8 mouse cellular contexts compared by ENCODE assay signal in the genomic region with DNA sequence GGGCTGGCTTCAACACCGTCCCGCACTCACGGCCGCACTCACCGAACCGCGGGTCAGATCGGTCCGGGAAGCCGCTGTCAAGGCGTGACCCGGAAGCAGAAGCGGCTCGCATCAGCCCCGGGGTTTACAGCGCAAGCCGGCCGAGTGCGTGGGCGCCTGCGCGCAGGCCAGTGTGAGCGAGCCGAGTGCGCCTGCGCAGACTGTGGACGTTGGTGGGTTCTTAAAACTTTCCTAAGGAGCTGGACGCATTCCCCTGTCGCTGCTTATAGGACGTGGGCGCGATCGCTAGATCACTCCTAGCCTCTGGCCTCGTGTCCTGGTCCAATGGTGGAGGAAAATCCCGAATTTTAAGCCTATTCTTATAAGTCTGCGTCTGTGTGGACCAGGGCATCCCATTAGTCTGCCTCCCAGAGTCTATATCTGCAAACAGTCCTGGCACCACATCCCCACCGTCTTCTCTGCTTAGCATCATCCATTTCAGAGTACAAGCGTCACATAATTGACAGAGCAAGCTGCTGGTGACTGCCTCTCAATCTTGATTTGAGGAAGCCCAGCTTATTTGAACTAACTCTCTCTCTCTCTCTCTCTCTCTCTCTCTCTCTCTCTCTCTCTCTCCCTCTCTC. TPM values are rescaled to one million over a fixed set of nuclear protein-coding genes. Genes with fewer than 3 reads are reported as not detected.
DNase-seq lines count a peak whose midpoint lies in the region; ATAC-seq and TF ChIP-seq lines count a peak whose summit lies in the region.

No protein-coding gene starts in this region.

- peak overlapping the region; percentile 98 for H3K4me3 ChIP-seq in embryonic facial prominence, embryonic 14.5 days (ENCODE audit: low read depth, low read length)
- peak overlapping the region; percentile 84 for H3K4me3 ChIP-seq in limb, embryonic 14.5 days (replicated peaks; ENCODE audit: low read length)
- H3K4me3 ChIP-seq in midbrain, postnatal 0 days (ENCODE audit: low read depth, low read length) = peak overlapping the region; percentile 99

- no peak for TF ChIP-seq CTCF in midbrain, postnatal 0 days (IDR thresholded peaks at IDR 0.05)

- no peak for TF ChIP-seq POLR2A in limb, embryonic 14.5 days (IDR thresholded peaks at IDR 0.05; ENCODE audit: borderline replicate concordance, extremely low read depth, insufficient read depth, insufficient read length)

- H3K36me3 ChIP-seq in embryonic facial prominence, embryonic 14.5 days (ENCODE audit: control insufficient read depth, insufficient read depth, low read length) = peaks cover 17% of the 10 kb centered on the region
- H3K36me3 ChIP-seq in limb, embryonic 14.5 days (ENCODE audit: control insufficient read depth, insufficient read depth, low read length) = peaks cover 16% of the 10 kb centered on the region
- peaks cover 12% of the 10 kb centered on the region for H3K36me3 ChIP-seq in midbrain, postnatal 0 days (ENCODE audit: insufficient read depth, low read length)

- DNase-seq in 3T3-L1 (ENCODE audit: low read depth, low spot score) = peak; percentile 93
- DNase-seq in adrenal gland, postnatal 4 days (ENCODE audit: low spot score in 2 of 2) = peak; percentile 90 to 91
- DNase-seq in embryonic facial prominence, embryonic 14.5 days (ENCODE audit: low spot score) = peak; percentile 96
- peak; percentile 91 for DNase-seq in heart, adult 8-10 months (ENCODE audit: low spot score)
- DNase-seq in kidney, adult 9 months = peak; percentile 93
- peak; percentile 90 for DNase-seq in limb, embryonic 14.5 days (ENCODE audit: low spot score)
- peak; percentile 96 for DNase-seq in midbrain, postnatal 0 days (ENCODE audit: low spot score)
- DNase-seq in spleen, postnatal 14 days (ENCODE audit: low spot score in 2 of 2) = peak; percentile 82 to 87

- no peaks in the 10 kb centered on the region for H3K27me3 ChIP-seq in embryonic facial prominence, embryonic 14.5 days (replicated peaks; ENCODE audit: control insufficient read depth, insufficient read depth, low read length)
- no peaks in the 10 kb centered on the region for H3K27me3 ChIP-seq in limb, embryonic 14.5 days (ENCODE audit: control insufficient read depth, insufficient read depth, low read length)
- H3K27me3 ChIP-seq in midbrain, postnatal 0 days (ENCODE audit: insufficient read depth, low read length) = no peaks in the 10 kb centered on the region

- H3K4me1 ChIP-seq in embryonic facial prominence, embryonic 14.5 days (ENCODE audit: control insufficient read depth, insufficient read depth, low read length) = peaks cover 6% of the 10 kb centered on the region; the same call in 1 of the 2 replicates
- 0 out of 2 replicates have a peak, but pooled peaks cover 3% of the 10 kb centered on the region for H3K4me1 ChIP-seq in limb, embryonic 14.5 days (ENCODE audit: control insufficient read depth, insufficient read depth, low read length)
- H3K4me1 ChIP-seq in midbrain, postnatal 0 days (ENCODE audit: insufficient read depth, low read length) = peaks cover 7% of the 10 kb centered on the region; the same call in 1 of the 2 replicates

- no peaks in the 10 kb centered on the region for H3K9me3 ChIP-seq in embryonic facial prominence, embryonic 14.5 days (ENCODE audit: control insufficient read depth, low read length)
- no peaks in the 10 kb centered on the region for H3K9me3 ChIP-seq in limb, embryonic 14.5 days (ENCODE audit: control insufficient read depth, low read length)
- H3K9me3 ChIP-seq in midbrain, postnatal 0 days (ENCODE audit: low read length) = no peaks in the 10 kb centered on the region

- H3K27ac ChIP-seq in embryonic facial prominence, embryonic 14.5 days (replicated peaks; ENCODE audit: low read depth, low read length) = peak overlapping the region; percentile 77
- peak overlapping the region; percentile 73; the same call in 1 of the 2 replicates for H3K27ac ChIP-seq in limb, embryonic 14.5 days (replicated peaks; ENCODE audit: low read depth, low read length)
- peak overlapping the region; percentile 75 for H3K27ac ChIP-seq in midbrain, postnatal 0 days (ENCODE audit: low read depth, low read length)

- ATAC-seq in embryonic facial prominence, embryonic 14.5 days (ENCODE audit: low read depth) = peak; percentile 96
- peak; percentile 97 for ATAC-seq in limb, embryonic 14.5 days (ENCODE audit: low FRiP score, low read depth)
- ATAC-seq in midbrain, postnatal 0 days (ENCODE audit: low FRiP score) = peak; percentile 96

- peak overlapping the region; percentile 83 for H3K4me2 ChIP-seq in embryonic facial prominence, embryonic 14.5 days (ENCODE audit: low read depth, low read length)
- H3K4me2 ChIP-seq in limb, embryonic 14.5 days (replicated peaks; ENCODE audit: low read depth, low read length, severe bottlenecking) = peak overlapping the region; percentile 84
- H3K4me2 ChIP-seq in midbrain, postnatal 0 days (ENCODE audit: low read depth, low read length, poor library complexity, severe bottlenecking) = peak overlapping the region; percentile 89

- under 1% methylated on average over 38 of the region's 38 CpGs for WGBS in embryonic facial prominence, embryonic 14.5 days
- under 1% methylated on average over 38 of the region's 38 CpGs for WGBS in limb, embryonic 14.5 days
- WGBS in midbrain, postnatal 0 days = under 1% methylated on average over 38 of the region's 38 CpGs

- H3K9ac ChIP-seq in embryonic facial prominence, embryonic 14.5 days (ENCODE audit: low read depth, low read length) = peak overlapping the region; percentile 92
- peak overlapping the region; percentile 85 for H3K9ac ChIP-seq in limb, embryonic 14.5 days (ENCODE audit: low read depth, low read length, severe bottlenecking)
- peak overlapping the region; percentile 93 for H3K9ac ChIP-seq in midbrain, postnatal 0 days (replicated peaks; ENCODE audit: low read length, poor library complexity, severe bottlenecking)

RNA-seq across cellular contexts. Expression of a gene that starts 19.8 kb away (rescaled TPM):
- 10 to 100 TPM; 48.6 to 50.3 TPM for total RNA-seq in adrenal gland, postnatal 4 days (2021)
- polyA plus RNA-seq in embryonic facial prominence, embryonic 14.5 days (2014; fragmentation: Nextera tagmentation; extraction: Ambion mirVana) = 58.4 and 62.5 TPM in 2 replicates
- total RNA-seq in heart, adult 8-10 months (2022) = 100 to 1,000 TPM; 116 to 127 (median 119) TPM
- 42.4 and 49.3 TPM in 2 replicates for polyA plus RNA-seq in limb, embryonic 14.5 days (2012; rRNA removed)
- 55.7 and 57.3 TPM in 2 replicates for polyA plus RNA-seq in limb, embryonic 14.5 days (2014; fragmentation: Nextera tagmentation; extraction: Ambion mirVana)
- 60.5 and 72.7 TPM in 2 replicates for total RNA-seq in midbrain, postnatal 0 days (2014; rRNA removed)
- polyA plus RNA-seq in midbrain, postnatal 0 days (2015; fragmentation: Nextera tagmentation; extraction: Ambion mirVana) = 59.2 and 64.9 TPM in 2 replicates

RNA-seq across cellular contexts. Expression of a gene that starts 21.3 kb away (rescaled TPM):
- total RNA-seq in adrenal gland, postnatal 4 days (2021) = 1 to 10 TPM; 2.0 TPM
- polyA plus RNA-seq in embryonic facial prominence, embryonic 14.5 days (2014; fragmentation: Nextera tagmentation; extraction: Ambion mirVana) = 2.0 and 2.5 TPM in 2 replicates
- under 1 TPM; 0.41 to 0.84 (median 0.66) TPM for total RNA-seq in heart, adult 8-10 months (2022)
- 0.23 and 0.33 TPM in 2 replicates for polyA plus RNA-seq in limb, embryonic 14.5 days (2012; rRNA removed)
- 0.10 and 0.37 TPM in 2 replicates for polyA plus RNA-seq in limb, embryonic 14.5 days (2014; fragmentation: Nextera tagmentation; extraction: Ambion mirVana)
- 127 and 129 TPM in 2 replicates for total RNA-seq in midbrain, postnatal 0 days (2014; rRNA removed)
- 132 and 145 TPM in 2 replicates for polyA plus RNA-seq in midbrain, postnatal 0 days (2015; fragmentation: Nextera tagmentation; extraction: Ambion mirVana)

RNA-seq across cellular contexts. Expression of a gene that starts 49.7 kb away (rescaled TPM):
- not detected for total RNA-seq in adrenal gland, postnatal 4 days (2021)
- polyA plus RNA-seq in embryonic facial prominence, embryonic 14.5 days (2014; fragmentation: Nextera tagmentation; extraction: Ambion mirVana) = not detected in 2 replicates
- total RNA-seq in heart, adult 8-10 months (2022) = not detected
- not detected in 2 replicates for polyA plus RNA-seq in limb, embryonic 14.5 days (2012; rRNA removed)
- polyA plus RNA-seq in limb, embryonic 14.5 days (2014; fragmentation: Nextera tagmentation; extraction: Ambion mirVana) = not detected in 2 replicates
- not detected in 2 replicates for total RNA-seq in midbrain, postnatal 0 days (2014; rRNA removed)
- not detected in 2 replicates for polyA plus RNA-seq in midbrain, postnatal 0 days (2015; fragmentation: Nextera tagmentation; extraction: Ambion mirVana)

RNA-seq across cellular contexts. Expression of a gene that starts 52.1 kb away (rescaled TPM):
- total RNA-seq in adrenal gland, postnatal 4 days (2021) = 10 to 100 TPM; 26.0 to 28.8 TPM
- polyA plus RNA-seq in embryonic facial prominence, embryonic 14.5 days (2014; fragmentation: Nextera tagmentation; extraction: Ambion mirVana) = 27.2 and 29.4 TPM in 2 replicates
- 1 to 10 TPM; 8.4 to 9.5 (median 8.7) TPM for total RNA-seq in heart, adult 8-10 months (2022)
- polyA plus RNA-seq in limb, embryonic 14.5 days (2012; rRNA removed) = 30.5 and 33.5 TPM in 2 replicates
- 32.5 and 34.4 TPM in 2 replicates for polyA plus RNA-seq in limb, embryonic 14.5 days (2014; fragmentation: Nextera tagmentation; extraction: Ambion mirVana)
- total RNA-seq in midbrain, postnatal 0 days (2014; rRNA removed) = 17.4 and 18.2 TPM in 2 replicates
- 12.1 and 12.4 TPM in 2 replicates for polyA plus RNA-seq in midbrain, postnatal 0 days (2015; fragmentation: Nextera tagmentation; extraction: Ambion mirVana)

RNA-seq across cellular contexts. Expression of a gene that starts 53.3 kb away (rescaled TPM):
- 10 to 100 TPM; 76.5 to 88.7 TPM for total RNA-seq in adrenal gland, postnatal 4 days (2021)
- polyA plus RNA-seq in embryonic facial prominence, embryonic 14.5 days (2014; fragmentation: Nextera tagmentation; extraction: Ambion mirVana) = 62.2 and 69.6 TPM in 2 replicates
- total RNA-seq in heart, adult 8-10 months (2022) = 1,000 to 10,000 TPM in 1 of 4 experiments, 100 to 1,000 TPM in 3; 958 to 1,060 (median 998) TPM
- 75.8 and 78.9 TPM in 2 replicates for polyA plus RNA-seq in limb, embryonic 14.5 days (2012; rRNA removed)
- polyA plus RNA-seq in limb, embryonic 14.5 days (2014; fragmentation: Nextera tagmentation; extraction: Ambion mirVana) = 49.8 and 50.0 TPM in 2 replicates
- total RNA-seq in midbrain, postnatal 0 days (2014; rRNA removed) = 96.2 and 102 TPM in 2 replicates
- polyA plus RNA-seq in midbrain, postnatal 0 days (2015; fragmentation: Nextera tagmentation; extraction: Ambion mirVana) = 89.9 and 96.4 TPM in 2 replicates

Comparison
In these comparisons a context has a peak if more than half of its experiments do, and no peak if none do; other contexts are left out.
1. Peak in every context shown above with its lines: DNase-seq, ATAC-seq, H3K4me3 ChIP-seq and H3K27ac ChIP-seq.
2. RNA of a gene that starts 21.3 kb away (total RNA-seq): 127 to 129 TPM in midbrain, postnatal 0 days; 2.0 TPM in adrenal gland, postnatal 4 days and 0.41 to 0.84 TPM in heart, adult 8-10 months; every median in the first group is over 10 times any median in the second.